ENCODE assay signal across 8 mouse cellular contexts in the genomic region with DNA sequence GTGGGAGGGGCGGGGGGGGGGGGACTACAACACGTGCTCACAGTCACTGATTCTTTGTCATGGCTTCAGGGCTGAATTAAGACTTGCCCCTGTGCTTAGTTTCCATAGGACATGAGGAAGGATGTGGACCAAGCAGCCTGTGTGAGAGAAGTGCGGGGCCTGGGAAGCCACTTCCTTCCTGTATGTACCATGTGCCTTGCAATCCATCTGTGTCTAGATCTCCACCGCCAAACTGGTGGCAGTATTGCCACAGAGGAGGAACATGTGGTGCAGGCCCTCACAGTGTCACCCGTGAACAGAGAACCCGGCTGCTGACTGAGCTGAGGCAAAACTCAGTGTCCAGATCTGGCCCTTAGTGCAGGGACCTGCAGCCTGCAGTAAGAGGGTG.
DNase-seq lines count a peak whose midpoint lies in the region; ATAC-seq and TF ChIP-seq lines count a peak whose summit lies in the region.

No protein-coding gene starts in this region.

- H3K27ac ChIP-seq in intestine, embryonic 16.5 days (ENCODE audit: low read length), result no peak overlapping the region
- H3K27ac ChIP-seq in intestine, postnatal 0 days (ENCODE audit: low read depth, low read length), result no peak overlapping the region
- H3K27ac ChIP-seq in heart, embryonic 10.5 days, result peak overlapping the region; percentile 60

- no peak for TF ChIP-seq CTCF in intestine, postnatal 0 days (IDR thresholded peaks at IDR 0.05; ENCODE audit: low read depth)

- H3K36me3 ChIP-seq in intestine, embryonic 16.5 days (ENCODE audit: control insufficient read depth, insufficient read depth, low read length), result no peaks in the 10 kb centered on the region
- no peaks in the 10 kb centered on the region; the same call in 1 of the 2 replicates for H3K36me3 ChIP-seq in intestine, postnatal 0 days (ENCODE audit: control insufficient read depth, insufficient read depth)
- H3K36me3 ChIP-seq in heart, embryonic 10.5 days, result no peaks in the 10 kb centered on the region

- no peak for DNase-seq in heart, embryonic 10.5 days (ENCODE audit: low spot score)
- DNase-seq in liver, result peak; percentile 42
- DNase-seq in right cerebral cortex, postnatal 25 days, result peak; percentile 35
- DNase-seq in urinary bladder, adult 18-20 months (ENCODE audit: low spot score in 2 of 2), result no peak
- DNase-seq in ovary, postnatal 14 days (ENCODE audit: low spot score), result no peak

- no peak overlapping the region for H3K4me3 ChIP-seq in intestine, embryonic 16.5 days (ENCODE audit: low read length)
- H3K4me3 ChIP-seq in intestine, postnatal 0 days (ENCODE audit: low read depth, low read length), result no peak overlapping the region
- H3K4me3 ChIP-seq in heart, embryonic 10.5 days, result no peak overlapping the region

- H3K9me3 ChIP-seq in intestine, embryonic 16.5 days (ENCODE audit: control insufficient read depth, low read length), result no peaks in the 10 kb centered on the region
- no peaks in the 10 kb centered on the region for H3K9me3 ChIP-seq in intestine, postnatal 0 days (ENCODE audit: control insufficient read depth)
- no peaks in the 10 kb centered on the region for H3K9me3 ChIP-seq in heart, embryonic 10.5 days

- ATAC-seq in intestine, embryonic 16.5 days, result peak; percentile 21; the same call in 1 of the 2 replicates
- ATAC-seq in intestine, postnatal 0 days, result no peak
- peak; percentile 54 for ATAC-seq in activated CD4-positive, CD25-positive, alpha-beta regulatory T cell, adult 4 months

- H3K9ac ChIP-seq in intestine, embryonic 16.5 days (ENCODE audit: low read depth, low read length), result no peak overlapping the region
- no peak overlapping the region for H3K9ac ChIP-seq in intestine, postnatal 0 days (ENCODE audit: low read depth, low read length)

- H3K4me1 ChIP-seq in intestine, embryonic 16.5 days (ENCODE audit: control insufficient read depth, insufficient read depth, low read length), result peaks cover 24% of the 10 kb centered on the region
- no peaks in the 10 kb centered on the region for H3K4me1 ChIP-seq in intestine, postnatal 0 days (replicated peaks; ENCODE audit: control insufficient read depth, insufficient read depth, low read length)
- peaks cover 48% of the 10 kb centered on the region for H3K4me1 ChIP-seq in heart, embryonic 10.5 days

- no peak overlapping the region for H3K4me2 ChIP-seq in intestine, embryonic 16.5 days (ENCODE audit: low read depth, low read length)
- no peak overlapping the region for H3K4me2 ChIP-seq in intestine, postnatal 0 days (replicated peaks; ENCODE audit: low read depth)

- no peaks in the 10 kb centered on the region for H3K27me3 ChIP-seq in intestine, embryonic 16.5 days (replicated peaks; ENCODE audit: control insufficient read depth, insufficient read depth, low read length)
- no peaks in the 10 kb centered on the region for H3K27me3 ChIP-seq in intestine, postnatal 0 days (replicated peaks; ENCODE audit: control insufficient read depth, insufficient read depth, low read length)
- 0 out of 2 replicates have a peak, but pooled peaks cover 7% of the 10 kb centered on the region for H3K27me3 ChIP-seq in heart, embryonic 10.5 days (ENCODE audit: insufficient read depth, poor library complexity, severe bottlenecking)

- WGBS in intestine, embryonic 16.5 days, result 56% methylated on average over 6 of the region's 6 CpGs
- WGBS in intestine, postnatal 0 days, result 61% methylated on average over 6 of the region's 6 CpGs
- 68% methylated on average over 6 of the region's 6 CpGs for WGBS in heart, embryonic 10.5 days

Comparison
In these comparisons a context has a peak if more than half of its experiments do, and no peak if none do; other contexts are left out.
1. DNase-seq: peak in liver (single experiment) and right cerebral cortex, postnatal 25 days (single experiment); none in heart, embryonic 10.5 days (single experiment), urinary bladder, adult 18-20 months (0 of 2) and ovary, postnatal 14 days (single experiment).